Mouse (Mus musculus) Patski (cell line): ENCODE data around the gene Gripap1. TPM values are rescaled to one million over a fixed set of nuclear protein-coding genes. Genes with fewer than 3 reads are reported as not detected.

Experiments used
- ATAC-seq: fragments of 100-300 bp; one replicate; pipeline ENCODE4 v1.8.0; 2021
- CTCF ChIA-PET: fragments of 350-600 bp; sonication (Branson Sonifier 250); formaldehyde crosslinking; loops from one replicate; lab custom pipeline; 2022; ENCODE audit warnings: inconsistent platforms; lab: Charles Lee
- POLR2A ChIA-PET: fragments of 350-600 bp; sonication (Branson Sonifier 250); formaldehyde crosslinking; loops from one replicate; lab custom pipeline; 2022; ENCODE audit warnings: antibody characterized with exemption, inconsistent platforms; lab: Charles Lee
- DNase-seq: peaks from one replicate; pipeline ENCODE4 v3.0.0-alpha.2; 2011; ENCODE audit warnings: low read depth, low spot score
- H3K27me3 ChIP-seq: fragments of 371-371 bp; one replicate; pipeline ENCODE4 v1.5.1; 2021
- CTCF ChIP-seq: fragments of 100-300 bp; IDR thresholded peaks from one replicate; pipeline ENCODE4 v1.5.1; 2021
- in situ Hi-C: fragments of 300-500 bp; cut with MboI; formaldehyde crosslinking; loops from 3 replicates; pipeline ENCODE4 v1.11.1; 2018; ENCODE audit warnings: low pct_unique_long_range_greater_than_20kb, mixed read lengths
- polyA plus RNA-seq: library from polyadenylated mRNA; unstranded; gene quantifications from one replicate; pipeline ENCODE4 v1.2.3, GENCODE M21; 2021

Gene Gripap1
- polyA plus RNA-seq, 1 experiment from 2014 or later = 63.2 TPM

DNA sequence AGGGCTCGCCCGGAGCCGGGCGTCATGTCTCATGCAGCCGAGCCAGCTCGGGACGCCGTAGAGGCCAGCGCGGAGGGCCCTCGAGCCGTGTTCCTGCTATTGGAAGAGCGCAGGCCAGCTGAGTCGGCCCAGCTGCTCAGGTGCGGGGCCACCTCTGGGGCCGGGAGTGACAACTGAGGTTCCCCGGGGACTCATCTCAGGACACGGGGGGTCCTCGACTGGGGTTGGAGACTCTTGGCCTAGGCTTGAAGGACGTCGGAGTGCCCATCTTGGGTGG, 26.7 kb upstream of the Gripap1 start:
- POLR2A ChIA-PET = interaction anchor here (0.6 kb wide), 1 partner anchor 13 kb away, joined by 3 read pairs; no protein-coding TSS in a partner anchor
- no peaks in the 10 kb centered on the region for H3K27me3 ChIP-seq
- CTCF ChIA-PET = interaction anchor here (0.9 kb wide), 1 partner anchor 12 kb away, joined by 3 read pairs; the partner anchor contains the start of gene Ccdc120
- TF ChIP-seq CTCF = no peak
- ATAC-seq = peak; percentile 1
- in situ Hi-C loops = no loop called here
- DNase-seq = no peak

DNA sequence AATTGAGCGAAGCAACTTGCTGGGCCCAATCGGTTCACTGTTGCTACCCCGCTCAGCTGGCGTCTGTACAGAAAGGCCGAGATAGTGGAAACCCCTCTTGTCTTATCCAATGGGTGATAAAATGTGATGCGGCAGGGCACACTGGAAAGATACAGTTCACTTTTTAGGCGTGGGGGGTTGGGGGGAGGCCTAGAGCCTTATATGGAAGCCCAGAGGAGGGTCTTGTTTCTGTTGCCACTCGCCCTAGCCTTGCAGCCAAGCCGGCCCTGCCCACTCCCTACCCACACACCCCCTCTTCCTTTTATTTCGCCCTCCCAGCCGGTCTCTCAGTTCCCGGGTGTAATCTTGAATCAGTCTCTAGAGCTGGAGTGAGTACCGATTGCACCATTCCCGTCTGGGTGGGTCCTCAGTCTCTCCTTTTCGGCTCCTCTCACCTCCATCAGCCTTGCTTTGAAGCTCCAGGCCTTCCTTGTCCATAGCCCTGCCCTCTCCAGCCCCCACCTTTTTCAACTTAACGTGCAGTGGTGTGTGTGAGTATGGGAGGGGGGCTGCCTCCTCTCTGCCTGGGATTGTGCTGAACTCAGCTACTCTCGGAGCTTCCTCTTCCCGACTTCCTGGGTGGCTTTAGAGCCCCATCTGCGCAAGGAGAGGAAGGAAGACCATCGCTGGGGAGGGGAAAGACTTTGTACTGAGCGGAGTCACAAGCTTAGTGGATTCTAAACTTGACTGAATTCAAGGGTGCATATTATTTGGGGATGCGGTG, 25.8 kb upstream of the Gripap1 start:
- POLR2A ChIA-PET = interaction anchor here (0.6 kb wide), 1 partner anchor 12 kb away, joined by 3 read pairs; no protein-coding TSS in a partner anchor
- H3K27me3 ChIP-seq = no peaks in the 10 kb centered on the region
- DNase-seq = no peak
- no peak for ATAC-seq
- TF ChIP-seq CTCF = no peak
- in situ Hi-C loops = no loop called here
- CTCF ChIA-PET = interaction anchor here (0.6 to 0.9 kb wide), 3 partner anchors 13 to 147 kb away, joined by 3 read pairs; partner anchors contain the start of gene Ccdc120

DNA sequence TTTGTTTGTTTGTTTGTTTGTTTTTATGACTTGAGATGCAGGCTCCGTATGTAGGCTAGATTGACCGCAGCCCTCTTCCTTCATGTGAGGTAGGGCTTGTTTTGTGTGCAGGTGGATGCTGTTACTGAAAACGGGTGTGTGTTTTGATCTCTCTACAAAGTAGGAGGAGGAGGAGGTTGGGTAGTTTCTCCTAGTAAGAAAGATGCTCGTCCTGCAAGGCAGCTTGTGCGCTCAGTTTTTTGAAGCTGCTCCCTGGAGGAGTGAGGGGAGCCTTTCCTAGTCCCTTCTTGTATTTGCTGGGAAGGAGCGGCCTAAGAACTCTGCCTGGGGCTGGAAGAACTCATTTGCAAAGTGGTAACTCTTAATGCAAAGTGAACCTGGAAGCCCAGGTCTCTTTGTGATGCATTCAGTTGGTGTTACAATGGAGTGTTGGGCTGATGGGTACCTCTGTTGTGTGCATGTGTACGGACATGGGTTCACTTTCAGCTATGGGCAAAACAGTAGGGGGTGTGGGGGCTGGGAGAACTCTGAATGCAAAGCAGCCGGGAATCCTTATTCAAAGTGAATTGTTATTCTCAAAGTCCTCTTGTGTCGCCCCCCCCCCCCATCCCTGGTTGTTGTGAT, 24.8 kb upstream of the Gripap1 start:
- TF ChIP-seq CTCF = no peak
- ChIA-PET CTCF (interaction anchor here (0.8 kb wide), 1 partner anchor 14 kb away, joined by 3 read pairs; the partner anchor contains the start of gene Ccdc120), POLR2A (no interaction called here)
- no peak for ATAC-seq
- in situ Hi-C loops = no loop called here
- no peaks in the 10 kb centered on the region for H3K27me3 ChIP-seq
- DNase-seq = no peak

DNA sequence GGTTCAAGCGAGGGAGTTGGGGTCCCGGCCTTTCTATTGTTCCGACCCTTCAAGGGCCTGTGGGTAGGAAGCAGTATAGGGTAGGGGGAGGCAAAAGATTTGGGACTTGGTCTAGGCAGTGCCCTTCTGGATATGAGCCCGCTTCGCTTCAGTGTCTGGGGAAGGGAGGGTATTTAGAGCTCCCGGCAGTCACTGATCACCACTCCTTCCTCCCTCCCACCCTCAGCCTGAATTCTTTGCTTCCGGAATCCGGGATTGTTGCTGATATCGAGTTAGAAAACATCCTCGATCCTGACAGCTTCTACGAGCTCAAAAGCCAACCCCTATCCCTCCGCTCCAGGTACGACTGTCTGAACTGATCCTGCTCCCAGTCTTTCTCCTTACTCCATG, 24.3 kb upstream of the Gripap1 start:
- POLR2A ChIA-PET = no interaction called here
- no peak for ATAC-seq

DNA sequence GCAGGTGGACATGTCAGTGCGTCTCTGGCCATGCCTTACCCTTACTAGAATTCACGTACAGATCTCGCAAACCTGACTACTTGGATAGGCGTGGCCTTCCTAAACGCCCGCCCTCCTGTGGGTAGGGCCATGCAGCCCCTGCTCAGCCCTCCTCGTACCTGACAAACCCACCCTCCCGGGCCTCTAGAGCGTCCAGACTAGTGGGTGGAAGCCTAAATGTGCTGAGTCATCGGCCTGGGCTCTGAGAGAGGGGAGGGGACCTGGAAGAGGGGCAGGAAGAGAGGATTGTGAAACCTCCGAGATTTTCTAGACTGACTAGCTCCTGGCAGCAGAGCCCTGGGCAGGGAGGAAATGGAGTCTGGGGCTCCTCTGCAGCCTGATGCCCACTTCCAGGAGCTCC, 23.8 kb upstream of the Gripap1 start:
- CTCF ChIA-PET = no interaction called here
- no peak for DNase-seq
- TF ChIP-seq CTCF = no peak
- POLR2A ChIA-PET = no interaction called here
- H3K27me3 ChIP-seq = no peaks in the 10 kb centered on the region
- in situ Hi-C loops = no loop called here
- peak; percentile 61 for ATAC-seq

More for the DNA sequence above, 24.3 kb upstream of the Gripap1 start:
- DNase-seq = no peak
- in situ Hi-C loops = no loop called here
- CTCF ChIA-PET = no interaction called here
- H3K27me3 ChIP-seq = no peaks in the 10 kb centered on the region
- no peak for TF ChIP-seq CTCF

DNA sequence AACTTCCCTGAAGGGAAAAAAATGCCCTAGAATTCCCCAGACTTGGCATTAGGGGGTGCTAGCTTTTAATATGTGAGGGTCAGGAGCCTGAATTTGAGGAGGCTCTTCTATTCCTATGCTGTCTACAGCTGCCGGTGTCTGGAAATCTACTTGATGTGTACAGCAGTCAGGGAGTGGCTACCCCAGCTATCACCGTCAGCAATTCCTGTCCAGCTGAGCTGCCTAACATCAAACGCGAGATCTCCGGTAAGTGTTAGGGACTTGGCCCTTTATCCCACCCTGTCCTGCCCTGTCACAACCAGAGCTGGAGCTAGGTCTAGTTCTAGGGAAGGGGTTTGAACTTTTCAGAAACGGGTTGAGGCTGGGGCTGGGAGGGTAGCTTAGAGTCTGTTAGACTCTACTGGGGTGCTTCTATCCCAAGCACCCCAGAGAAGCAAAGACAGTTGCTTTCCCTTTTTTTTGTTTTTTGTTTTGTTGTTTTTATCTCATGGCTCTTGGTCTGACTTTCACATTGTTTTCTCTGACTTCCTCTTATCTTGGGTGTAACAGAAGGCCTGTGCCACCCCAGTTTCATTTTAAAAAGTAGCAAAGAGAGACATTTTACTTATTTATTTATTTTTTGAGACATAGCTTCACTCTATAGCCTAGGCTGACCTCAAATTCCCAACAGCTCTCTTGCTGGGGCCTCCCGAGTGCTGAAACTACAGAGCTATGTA, 20.1 kb upstream of the Gripap1 start:
- peaks cover 2% of the 10 kb centered on the region for H3K27me3 ChIP-seq
- DNase-seq = no peak
- CTCF ChIA-PET = interaction anchor here (1.2 kb wide), 1 partner anchor 9 kb away, joined by 3 read pairs; no protein-coding TSS in a partner anchor

DNA sequence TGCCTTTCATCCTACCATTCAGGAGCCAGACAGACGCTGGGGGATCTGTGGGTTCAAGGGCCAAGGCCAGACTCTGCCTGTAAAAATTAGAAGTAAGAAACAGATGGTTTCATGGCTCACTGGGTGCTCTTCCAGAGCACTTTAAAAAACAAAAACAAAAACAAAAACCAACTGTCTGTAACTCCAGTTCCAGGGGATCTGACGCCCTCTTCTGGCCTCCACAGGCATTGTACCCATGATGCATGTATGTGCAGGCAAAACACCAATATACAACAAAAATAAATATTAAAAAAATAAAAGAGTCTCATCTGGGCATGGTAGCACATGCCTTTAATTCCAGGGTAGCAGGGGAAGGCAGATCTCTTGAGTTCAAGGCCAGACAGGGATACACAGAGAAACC, 16.8 kb upstream of the Gripap1 start:
- ATAC-seq (no peak), DNase-seq (no peak)
- H3K27me3 ChIP-seq = peaks cover 3% of the 10 kb centered on the region
- ChIA-PET POLR2A (no interaction called here), CTCF (no interaction called here)
- in situ Hi-C loops = no loop called here
- no peak for TF ChIP-seq CTCF

More for the DNA sequence above, 20.1 kb upstream of the Gripap1 start:
- ATAC-seq = no peak
- TF ChIP-seq CTCF = no peak
- POLR2A ChIA-PET = interaction anchor here (0.7 to 0.9 kb wide), 2 partner anchors 43 to 56 kb away, joined by 3 read pairs; no protein-coding TSS in a partner anchor
- in situ Hi-C loops = no loop called here

DNA sequence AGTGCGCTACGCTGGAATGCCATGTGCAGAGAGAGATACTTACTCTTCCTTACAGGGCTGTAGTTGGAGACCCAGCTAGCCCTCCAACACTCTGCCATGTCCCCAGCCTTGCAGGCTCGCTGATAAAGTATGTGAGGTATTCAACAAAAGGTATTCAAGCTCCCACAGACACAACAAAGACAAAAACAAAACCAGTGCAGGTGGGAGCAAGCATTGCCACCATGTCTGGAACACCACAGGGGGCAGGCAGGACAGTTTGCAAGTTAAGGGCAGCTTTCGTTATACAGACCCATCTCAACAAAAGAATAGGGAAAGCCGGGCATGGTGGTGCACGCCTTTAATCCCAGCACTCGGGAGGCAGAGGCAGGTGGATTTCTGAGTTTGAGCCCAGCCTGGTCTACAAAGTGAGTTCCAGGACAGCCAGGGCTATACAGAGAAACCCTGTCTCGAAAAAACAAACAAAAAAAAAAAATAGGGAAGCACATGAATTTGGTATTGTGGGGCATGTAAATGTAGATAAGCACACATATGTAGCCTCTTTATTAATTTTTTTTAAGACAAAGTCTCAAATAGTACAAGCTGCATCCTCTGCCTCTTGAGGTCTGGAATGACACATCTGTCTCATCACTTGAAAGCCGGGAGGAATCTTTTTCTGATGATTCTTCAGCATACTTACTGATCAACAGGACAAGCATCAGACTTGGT, 13.9 kb upstream of the Gripap1 start:
- peaks cover 3% of the 10 kb centered on the region for H3K27me3 ChIP-seq
- ATAC-seq (no peak), DNase-seq (no peak)
- POLR2A ChIA-PET = interaction anchor here (0.8 kb wide), 1 partner anchor 12 kb away, joined by 3 read pairs; no protein-coding TSS in a partner anchor
- in situ Hi-C loops = no loop called here
- CTCF ChIA-PET = interaction anchor here (1.1 to 1.7 kb wide), 2 partner anchors 8 to 21 kb away, joined by 3 to 5 read pairs; no protein-coding TSS in a partner anchor
- TF ChIP-seq CTCF = no peak

DNA sequence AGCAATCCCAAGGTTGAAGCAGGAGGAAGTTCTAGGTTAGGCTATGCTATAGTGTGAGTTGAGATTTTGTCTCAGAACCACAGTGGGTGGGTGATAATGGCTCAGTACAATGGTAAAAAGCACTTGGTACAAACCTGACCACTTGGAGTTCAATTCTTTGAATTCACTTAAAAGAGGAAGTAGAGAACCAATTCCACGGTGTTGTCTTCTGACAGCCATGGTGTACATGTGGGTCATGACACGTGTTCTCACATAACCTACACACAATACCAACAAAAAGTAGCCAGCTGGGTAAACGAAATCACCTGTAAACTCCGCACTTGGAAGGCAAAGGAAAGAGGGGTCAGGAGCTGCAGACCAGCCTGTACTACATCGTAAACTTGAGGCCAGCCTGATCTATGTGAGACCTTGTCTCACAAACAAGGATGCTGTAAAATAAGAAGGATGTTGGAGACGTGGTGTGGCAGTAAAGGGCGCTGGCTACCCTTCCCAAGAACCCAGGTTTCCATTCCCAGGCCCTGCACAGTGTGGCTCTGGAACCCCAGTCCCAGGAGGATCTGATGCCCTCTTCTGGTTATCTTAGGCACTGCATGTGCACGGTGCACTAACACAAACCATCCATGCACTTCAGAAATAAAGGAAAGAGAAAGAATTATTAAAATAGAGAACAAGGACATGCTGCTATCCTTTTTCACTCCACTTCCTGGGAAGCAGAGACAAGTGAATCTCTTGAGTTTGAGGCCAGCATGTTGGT, 13.1 kb upstream of the Gripap1 start:
- in situ Hi-C loops = no loop called here
- TF ChIP-seq CTCF = no peak
- ATAC-seq = no peak
- POLR2A ChIA-PET = no interaction called here
- CTCF ChIA-PET = interaction anchor here (1.1 to 1.7 kb wide), 2 partner anchors 9 to 22 kb away, joined by 3 to 5 read pairs; no protein-coding TSS in a partner anchor
- H3K27me3 ChIP-seq = peaks cover 3% of the 10 kb centered on the region
- DNase-seq = no peak
